Mouse (Mus musculus) hindbrain, embryonic 11.5 days (tissue): ENCODE data around the gene Zfp366. TPM values are rescaled to one million over a fixed set of nuclear protein-coding genes. Genes with fewer than 3 reads are reported as not detected.

Experiments
- ATAC-seq: fragments of 200-750 bp; cut with Nextera tagmentation; 2 replicates; pipeline ENCODE4 v1.8.0; 2017; ENCODE audit warnings: mild to moderate bottlenecking, moderate TSS enrichment, moderate library complexity; ENCODE audit not compliant: low FRiP score
- DNase-seq: peaks from one replicate; pipeline ENCODE4 v3.0.0-alpha.2; 2015; ENCODE audit warnings: low spot score
- H3K27ac ChIP-seq: fragments of 300-500 bp; sonication (generic); 2 replicates; pipeline ENCODE4 v1.5.1; 2014; ENCODE audit warnings: mild to moderate bottlenecking, low read depth, low read length
- H3K27me3 ChIP-seq: fragments of 300-500 bp; sonication (generic); 2 replicates; pipeline ENCODE4 v1.6.1; 2014; ENCODE audit warnings: mild to moderate bottlenecking, low read length, moderate library complexity, mixed read lengths; ENCODE audit not compliant: control insufficient read depth, insufficient read depth
- H3K36me3 ChIP-seq: fragments of 300-500 bp; sonication (generic); 2 replicates; pipeline ENCODE4 v1.6.1; 2014; ENCODE audit warnings: mild to moderate bottlenecking, low read length, moderate library complexity, mixed read lengths; ENCODE audit not compliant: control insufficient read depth, insufficient read depth
- H3K4me1 ChIP-seq: fragments of 300-500 bp; sonication (generic); replicated peaks from 2 replicates; pipeline ENCODE4 v1.6.1; 2014; ENCODE audit warnings: low read length, mixed read lengths; ENCODE audit not compliant: control insufficient read depth, insufficient read depth
- H3K4me2 ChIP-seq: fragments of 300-500 bp; sonication (generic); replicated peaks from 2 replicates; pipeline ENCODE4 v1.6.1; 2014; ENCODE audit warnings: mild to moderate bottlenecking, low read depth, low read length
- H3K4me3 ChIP-seq: fragments of 300-500 bp; sonication (generic); 2 replicates; pipeline ENCODE4 v1.5.1; 2014; ENCODE audit warnings: low read depth, low read length
- H3K9ac ChIP-seq: fragments of 300-500 bp; sonication (generic); 2 replicates; pipeline ENCODE4 v1.6.1; 2014; ENCODE audit warnings: low read depth, low read length
- H3K9me3 ChIP-seq: fragments of 300-500 bp; sonication (generic); 2 replicates; pipeline ENCODE4 v1.6.1; 2016; ENCODE audit warnings: low read length; ENCODE audit not compliant: control insufficient read depth
- WGBS: fragments of 180-500 bp; shearing (Covaris S2); extraction: QIAGEN DNeasy Blood & Tissue Kit; methylation state at CpG from one replicate; pipeline ENCODE4 v1.1.7; 2014; 5-methylcytosine and 5-hydroxymethylcytosine counted together
- polyA plus RNA-seq: library from polyadenylated mRNA; unstranded; fragments of >200 nt; fragmentation: Nextera tagmentation; extraction: Ambion mirVana; gene quantifications from 2 replicates; pipeline ENCODE4 v1.2.1, GENCODE M21; 2014

Zfp366 gene
- polyA plus RNA-seq, 1 experiment from 2014 or later = 0.91 TPM

GRCm38 (mm10) chr13:99217984-99218383 is 33.4 kb downstream of the Zfp366 start:
- no peak overlapping the region for H3K4me2 ChIP-seq
- H3K9ac ChIP-seq = no peak overlapping the region
- H3K4me1 ChIP-seq = no peaks in the 10 kb centered on the region
- DNase-seq (peak; percentile 22), ATAC-seq (no peak)
- H3K27ac ChIP-seq = no peak overlapping the region
- H3K4me3 ChIP-seq = no peak overlapping the region
- 14% methylated on average over 4 of the region's 4 CpGs for WGBS
- no peaks in the 10 kb centered on the region for H3K9me3 ChIP-seq
- H3K27me3 ChIP-seq = no peaks in the 10 kb centered on the region
- no peaks in the 10 kb centered on the region for H3K36me3 ChIP-seq

- no peak for DNase-seq
Observed at GRCm38 (mm10) chr13:99219586-99219985, 35.0 kb downstream of the Zfp366 start.

GRCm38 (mm10) chr13:99221996-99222395 is 37.4 kb downstream of the Zfp366 start:
- no peaks in the 10 kb centered on the region for H3K27me3 ChIP-seq
- no peaks in the 10 kb centered on the region; the same call in 1 of the 2 replicates for H3K4me1 ChIP-seq
- H3K27ac ChIP-seq = no peak overlapping the region
- H3K36me3 ChIP-seq = no peaks in the 10 kb centered on the region
- ATAC-seq = no peak
- no peak overlapping the region for H3K9ac ChIP-seq
- no peak for DNase-seq
- no peaks in the 10 kb centered on the region for H3K9me3 ChIP-seq
- no peak overlapping the region for H3K4me2 ChIP-seq
- WGBS = 90% methylated on average over 3 of the region's 3 CpGs
- no peak overlapping the region for H3K4me3 ChIP-seq

More at GRCm38 (mm10) chr13:99219586-99219985, 35.0 kb downstream of the Zfp366 start:
- no peaks in the 10 kb centered on the region for H3K36me3 ChIP-seq
- H3K9ac ChIP-seq = no peak overlapping the region
- H3K4me1 ChIP-seq = no peaks in the 10 kb centered on the region
- no peaks in the 10 kb centered on the region for H3K9me3 ChIP-seq
- no peak for ATAC-seq
- no peaks in the 10 kb centered on the region for H3K27me3 ChIP-seq
- no peak overlapping the region for H3K4me3 ChIP-seq
- H3K27ac ChIP-seq = no peak overlapping the region
- no peak overlapping the region for H3K4me2 ChIP-seq
- 95% methylated on average over 4 of the region's 4 CpGs for WGBS

GRCm38 (mm10) chr13:99222476-99222875 is 37.9 kb downstream of the Zfp366 start:
- no peak overlapping the region for H3K9ac ChIP-seq
- H3K27me3 ChIP-seq = no peaks in the 10 kb centered on the region
- H3K4me1 ChIP-seq = no peaks in the 10 kb centered on the region; the same call in 1 of the 2 replicates
- no peak for DNase-seq
- no peak overlapping the region for H3K4me3 ChIP-seq
- 89% methylated on average over 5 of the region's 5 CpGs for WGBS
- ATAC-seq = no peak
- no peaks in the 10 kb centered on the region for H3K36me3 ChIP-seq
- H3K9me3 ChIP-seq = no peaks in the 10 kb centered on the region
- H3K4me2 ChIP-seq = no peak overlapping the region
- no peak overlapping the region for H3K27ac ChIP-seq

- no peak overlapping the region for H3K9ac ChIP-seq
- H3K27ac ChIP-seq = no peak overlapping the region
- DNase-seq (no peak), ATAC-seq (no peak)
- H3K4me3 ChIP-seq = no peak overlapping the region
- H3K4me2 ChIP-seq = no peak overlapping the region
- H3K9me3 ChIP-seq = no peaks in the 10 kb centered on the region
- WGBS = 84% methylated on average over 8 of the region's 8 CpGs
- H3K36me3 ChIP-seq = no peaks in the 10 kb centered on the region
- H3K4me1 ChIP-seq = no peaks in the 10 kb centered on the region; the same call in 1 of the 2 replicates
- H3K27me3 ChIP-seq = no peaks in the 10 kb centered on the region
Observed at GRCm38 (mm10) chr13:99223321-99223884, 38.8 kb downstream of the Zfp366 start.

- Histone ChIP-seq H3K9ac (no peak overlapping the region), H3K27me3 (no peaks in the 10 kb centered on the region), H3K27ac (no peak overlapping the region), H3K4me1 (no peaks in the 10 kb centered on the region; the same call in 1 of the 2 replicates), H3K4me3 (no peak overlapping the region), H3K36me3 (no peaks in the 10 kb centered on the region), H3K9me3 (no peaks in the 10 kb centered on the region), H3K4me2 (no peak overlapping the region)
- WGBS = 90% methylated on average over 8 of the region's 8 CpGs
- ATAC-seq = no peak
- DNase-seq = no peak
Observed at GRCm38 (mm10) chr13:99223917-99224316, 39.3 kb downstream of the Zfp366 start.

- no peak overlapping the region for H3K27ac ChIP-seq
- ATAC-seq (no peak), DNase-seq (no peak)
- no peaks in the 10 kb centered on the region for H3K27me3 ChIP-seq
- no peaks in the 10 kb centered on the region for H3K9me3 ChIP-seq
- H3K36me3 ChIP-seq = no peaks in the 10 kb centered on the region
- no peak overlapping the region for H3K4me3 ChIP-seq
- no peaks in the 10 kb centered on the region; the same call in 1 of the 2 replicates for H3K4me1 ChIP-seq
- H3K9ac ChIP-seq = no peak overlapping the region
- H3K4me2 ChIP-seq = no peak overlapping the region
- 75% methylated on average over 10 of the region's 10 CpGs for WGBS
Observed at GRCm38 (mm10) chr13:99225374-99226240, 41.0 kb downstream of the Zfp366 start.

- Histone ChIP-seq H3K4me2 (no peak overlapping the region), H3K9me3 (no peaks in the 10 kb centered on the region), H3K27ac (no peak overlapping the region), H3K4me1 (no peaks in the 10 kb centered on the region; the same call in 1 of the 2 replicates), H3K27me3 (no peaks in the 10 kb centered on the region), H3K9ac (no peak overlapping the region), H3K36me3 (no peaks in the 10 kb centered on the region), H3K4me3 (no peak overlapping the region)
- WGBS = 86% methylated on average over 3 of the region's 3 CpGs
- DNase-seq (no peak), ATAC-seq (no peak)
Observed at GRCm38 (mm10) chr13:99226809-99227208, 42.2 kb downstream of the Zfp366 start.
